Mouse (Mus musculus): ENCODE data around the gene Htra3. TPM values are rescaled to one million over a fixed set of nuclear protein-coding genes. Genes with fewer than 3 reads are reported as not detected.

Htra3 gene
- polyA plus RNA-seq, 2 experiments, result 0.46 to 0.99 TPM

- no peak for DNase-seq (ENCODE audit: low read depth in 3 of 3, low spot score in 3 of 3)
- WGBS (ENCODE audit: insufficient replicate concordance), result 58% methylated on average over 5 of the region's 5 CpGs
- TF ChIP-seq CTCF (IDR thresholded peaks at IDR 0.05; ENCODE audit: low read depth) (no peak), EP300 (IDR thresholded peaks at IDR 0.05; ENCODE audit: low read depth) (no peak)
- H3K27me3 ChIP-seq (ENCODE audit: control insufficient read depth, insufficient read depth, low read length), result no peaks in the 10 kb centered on the region
- H3K27ac ChIP-seq, result no peak overlapping the region
- no peak overlapping the region for H3K9ac ChIP-seq (replicated peaks)
- no peaks in the 10 kb centered on the region for H3K4me1 ChIP-seq (replicated peaks; ENCODE audit: control insufficient read depth in 2 of 2, insufficient read depth in 2 of 2, low read length in 1 of 2)
- H3K9me3 ChIP-seq (ENCODE audit: control insufficient read depth, low read length), result no peaks in the 10 kb centered on the region
- no peak for ATAC-seq (ENCODE audit: insufficient read depth)
- H3K4me2 ChIP-seq (ENCODE audit: low read depth), result no peak overlapping the region
- H3K4me3 ChIP-seq (ENCODE audit: insufficient read depth in 1 of 2, low read depth in 2 of 2, low read length in 2 of 2), result no peak overlapping the region
- H3K36me3 ChIP-seq (replicated peaks; ENCODE audit: control insufficient read depth, insufficient read depth, low read depth), result no peaks in the 10 kb centered on the region
Observed at GRCm38 (mm10) chr5:35712517-35712916, 32.9 kb upstream of the Htra3 start.

- Histone ChIP-seq H3K27me3 (ENCODE audit: control insufficient read depth, insufficient read depth, low read length) (no peaks in the 10 kb centered on the region), H3K9ac (replicated peaks) (no peak overlapping the region), H3K27ac (no peak overlapping the region), H3K4me1 (replicated peaks; ENCODE audit: control insufficient read depth in 2 of 2, insufficient read depth in 2 of 2, low read length in 1 of 2) (no peaks in the 10 kb centered on the region), H3K36me3 (replicated peaks; ENCODE audit: control insufficient read depth, insufficient read depth, low read depth) (no peaks in the 10 kb centered on the region), H3K4me3 (ENCODE audit: insufficient read depth in 1 of 2, low read depth in 2 of 2, low read length in 2 of 2) (no peak overlapping the region), H3K9me3 (ENCODE audit: control insufficient read depth, low read length) (no peaks in the 10 kb centered on the region), H3K4me2 (ENCODE audit: low read depth) (no peak overlapping the region)
- DNase-seq (ENCODE audit: low read depth in 3 of 3, low spot score in 3 of 3) (no peak), ATAC-seq (ENCODE audit: insufficient read depth) (no peak)
- no peak for TF ChIP-seq CTCF (IDR thresholded peaks at IDR 0.05; ENCODE audit: low read depth)
- no peak for TF ChIP-seq EP300 (IDR thresholded peaks at IDR 0.05; ENCODE audit: low read depth)
- WGBS (ENCODE audit: insufficient replicate concordance), result 46% methylated on average over 3 of the region's 3 CpGs
Observed at GRCm38 (mm10) chr5:35710931-35711330, 31.3 kb upstream of the Htra3 start.

- H3K9ac ChIP-seq (replicated peaks), result no peak overlapping the region
- H3K4me2 ChIP-seq (ENCODE audit: low read depth), result no peak overlapping the region
- H3K9me3 ChIP-seq (ENCODE audit: control insufficient read depth, low read length), result no peaks in the 10 kb centered on the region
- no peaks in the 10 kb centered on the region for H3K27me3 ChIP-seq (ENCODE audit: control insufficient read depth, insufficient read depth, low read length)
- TF ChIP-seq EP300 (IDR thresholded peaks at IDR 0.05; ENCODE audit: low read depth) (no peak), CTCF (IDR thresholded peaks at IDR 0.05; ENCODE audit: low read depth) (no peak)
- H3K27ac ChIP-seq, result no peak overlapping the region
- no peak for DNase-seq (ENCODE audit: low read depth in 3 of 3, low spot score in 3 of 3)
- no peaks in the 10 kb centered on the region for H3K36me3 ChIP-seq (replicated peaks; ENCODE audit: control insufficient read depth, insufficient read depth, low read depth)
- no peak overlapping the region for H3K4me3 ChIP-seq (ENCODE audit: insufficient read depth in 1 of 2, low read depth in 2 of 2, low read length in 2 of 2)
- no peaks in the 10 kb centered on the region for H3K4me1 ChIP-seq (replicated peaks; ENCODE audit: control insufficient read depth in 2 of 2, insufficient read depth in 2 of 2, low read length in 1 of 2)
- ATAC-seq (ENCODE audit: insufficient read depth), result no peak
- 38% methylated on average over 3 of the region's 3 CpGs for WGBS (ENCODE audit: insufficient replicate concordance)
Observed at GRCm38 (mm10) chr5:35710481-35710880, 30.9 kb upstream of the Htra3 start.

- Histone ChIP-seq H3K4me3 (ENCODE audit: insufficient read depth in 1 of 2, low read depth in 2 of 2, low read length in 2 of 2) (no peak overlapping the region), H3K4me2 (ENCODE audit: low read depth) (no peak overlapping the region), H3K9me3 (ENCODE audit: control insufficient read depth, low read length) (no peaks in the 10 kb centered on the region), H3K36me3 (replicated peaks; ENCODE audit: control insufficient read depth, insufficient read depth, low read depth) (no peaks in the 10 kb centered on the region), H3K27ac (no peak overlapping the region), H3K9ac (replicated peaks) (no peak overlapping the region), H3K27me3 (ENCODE audit: control insufficient read depth, insufficient read depth, low read length) (no peaks in the 10 kb centered on the region), H3K4me1 (replicated peaks; ENCODE audit: control insufficient read depth in 2 of 2, insufficient read depth in 2 of 2, low read length in 1 of 2) (no peaks in the 10 kb centered on the region)
- no peak for TF ChIP-seq CTCF (IDR thresholded peaks at IDR 0.05; ENCODE audit: low read depth)
- TF ChIP-seq EP300 (IDR thresholded peaks at IDR 0.05; ENCODE audit: low read depth), result no peak
- 65% methylated on average over 3 of the region's 3 CpGs for WGBS (ENCODE audit: insufficient replicate concordance)
- no peak for DNase-seq (ENCODE audit: low read depth in 3 of 3, low spot score in 3 of 3)
- no peak for ATAC-seq (ENCODE audit: insufficient read depth)
Observed at GRCm38 (mm10) chr5:35705411-35705810, 25.8 kb upstream of the Htra3 start.

- no peak for TF ChIP-seq CTCF (IDR thresholded peaks at IDR 0.05; ENCODE audit: low read depth)
- WGBS (ENCODE audit: insufficient replicate concordance), result 60% methylated on average over 4 of the region's 4 CpGs
- DNase-seq (ENCODE audit: low read depth in 3 of 3, low spot score in 3 of 3), result no peak
- Histone ChIP-seq H3K36me3 (replicated peaks; ENCODE audit: control insufficient read depth, insufficient read depth, low read depth) (no peaks in the 10 kb centered on the region), H3K4me3 (ENCODE audit: insufficient read depth in 1 of 2, low read depth in 2 of 2, low read length in 2 of 2) (no peak overlapping the region), H3K4me2 (ENCODE audit: low read depth) (no peak overlapping the region), H3K4me1 (replicated peaks; ENCODE audit: control insufficient read depth in 2 of 2, insufficient read depth in 2 of 2, low read length in 1 of 2) (no peaks in the 10 kb centered on the region), H3K27me3 (ENCODE audit: control insufficient read depth, insufficient read depth, low read length) (no peaks in the 10 kb centered on the region), H3K27ac (no peak overlapping the region), H3K9ac (replicated peaks) (no peak overlapping the region), H3K9me3 (ENCODE audit: control insufficient read depth, low read length) (no peaks in the 10 kb centered on the region)
- no peak for ATAC-seq (ENCODE audit: insufficient read depth)
Observed at GRCm38 (mm10) chr5:35703814-35704213, 24.2 kb upstream of the Htra3 start.

Data from liver, embryonic 14.5 days (tissue).